Mouse (Mus musculus): Measurements from ENCODE around the gene Tacc2. TPM values are rescaled to one million over a fixed set of nuclear protein-coding genes. Genes with fewer than 3 reads are reported as not detected.
"Not testable (repeated sequence)": the region's sequence is repeated elsewhere in the genome, so short reads cannot be mapped to it uniquely, and the experiment has no call there.

Tacc2 gene
- polyA plus RNA-seq, 1 experiment from 2014 or later, result 15.6 TPM

DNA sequence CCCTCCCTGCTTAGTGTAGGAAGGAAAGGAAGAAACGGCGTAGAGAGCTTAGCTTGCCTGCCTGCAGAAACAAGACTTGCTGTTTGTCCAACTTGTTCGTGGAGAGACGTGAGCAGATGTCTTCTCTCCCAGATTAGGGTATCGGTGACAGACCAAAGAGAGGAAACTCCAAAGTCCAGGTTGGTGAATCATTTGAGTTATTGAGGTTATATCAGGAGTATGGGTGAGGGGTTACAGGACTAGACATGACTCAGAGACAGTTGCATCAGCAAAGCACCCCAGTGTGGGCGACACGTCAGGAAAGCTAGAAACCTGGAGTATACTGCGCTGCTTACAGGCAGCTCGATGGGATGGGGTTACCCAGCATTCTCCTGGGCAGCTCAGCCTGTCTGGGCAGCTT lies 88.1 kb downstream of the Tacc2 start:
- H3K27ac ChIP-seq (replicated peaks), result no peak overlapping the region
- TF ChIP-seq CTCF (IDR thresholded peaks at IDR 0.05; ENCODE audit: low read depth) (no peak), EP300 (optimal IDR thresholded peaks at IDR 0.05) (no peak)
- no peaks in the 10 kb centered on the region for H3K27me3 ChIP-seq (ENCODE audit: control insufficient read depth, insufficient read depth, low read length)
- no peak overlapping the region for H3K4me3 ChIP-seq (ENCODE audit: low read depth, low read length)
- no peak overlapping the region for H3K4me2 ChIP-seq (replicated peaks; ENCODE audit: low read depth)
- DNase-seq (ENCODE audit: low spot score), result no peak
- no peaks in the 10 kb centered on the region for H3K9me3 ChIP-seq (ENCODE audit: control insufficient read depth, low read length)
- H3K4me1 ChIP-seq (replicated peaks; ENCODE audit: control insufficient read depth, insufficient read depth), result no peaks in the 10 kb centered on the region
- ATAC-seq (ENCODE audit: low FRiP score, low TSS enrichment), result no peak
- 92% methylated on average over 9 of the region's 9 CpGs for WGBS
- no peaks in the 10 kb centered on the region for H3K36me3 ChIP-seq (ENCODE audit: control insufficient read depth, insufficient read depth, low read length)
- H3K9ac ChIP-seq (ENCODE audit: low read length), result no peak overlapping the region

DNA sequence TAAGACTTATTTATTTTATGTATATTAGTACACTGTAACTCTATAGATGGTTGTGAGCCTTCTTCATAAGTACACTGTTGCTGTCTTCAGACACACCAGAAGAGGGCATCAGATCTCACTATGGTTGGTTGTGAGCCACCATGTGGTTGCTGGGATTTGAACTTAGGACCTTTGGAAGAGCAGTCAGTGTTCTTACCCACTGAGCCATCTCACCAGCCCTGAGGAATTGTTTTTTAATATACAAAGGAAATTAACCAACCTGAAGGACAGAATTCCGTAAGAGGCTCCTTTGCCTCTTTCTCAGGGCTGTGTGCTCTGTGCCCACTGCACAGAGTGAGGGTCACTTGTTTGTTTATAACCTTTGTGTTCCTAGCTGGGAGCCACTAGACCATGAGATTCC lies 90.8 kb downstream of the Tacc2 start:
- not testable (repeated sequence) for H3K27me3 ChIP-seq (ENCODE audit: control insufficient read depth, insufficient read depth, low read length); H3K9me3 ChIP-seq (ENCODE audit: control insufficient read depth, low read length); H3K4me3 ChIP-seq (ENCODE audit: low read depth, low read length); H3K36me3 ChIP-seq (ENCODE audit: control insufficient read depth, insufficient read depth, low read length); H3K9ac ChIP-seq (ENCODE audit: low read length); H3K27ac ChIP-seq (replicated peaks); ATAC-seq (ENCODE audit: low FRiP score, low TSS enrichment); H3K4me2 ChIP-seq (replicated peaks; ENCODE audit: low read depth); DNase-seq (ENCODE audit: low spot score)
- H3K4me1 ChIP-seq (replicated peaks; ENCODE audit: control insufficient read depth, insufficient read depth), result peaks cover 11% of the 10 kb centered on the region; the same call in 1 of the 2 replicates
- 92% methylated on average over 1 of the region's 1 CpGs for WGBS

- no peak for DNase-seq (ENCODE audit: low spot score)
- no peak for ATAC-seq (ENCODE audit: low FRiP score, low TSS enrichment)
- peaks cover 11% of the 10 kb centered on the region for H3K4me1 ChIP-seq (replicated peaks; ENCODE audit: control insufficient read depth, insufficient read depth)
- H3K4me3 ChIP-seq (ENCODE audit: low read depth, low read length), result no peak overlapping the region
- TF ChIP-seq CTCF (IDR thresholded peaks at IDR 0.05; ENCODE audit: low read depth) (no peak), EP300 (optimal IDR thresholded peaks at IDR 0.05) (no peak)
- no peak overlapping the region for H3K9ac ChIP-seq (ENCODE audit: low read length)
- H3K36me3 ChIP-seq (ENCODE audit: control insufficient read depth, insufficient read depth, low read length), result no peaks in the 10 kb centered on the region
- no peaks in the 10 kb centered on the region for H3K9me3 ChIP-seq (ENCODE audit: control insufficient read depth, low read length)
- peak overlapping the region; percentile 59 for H3K27ac ChIP-seq (replicated peaks)
- 36% methylated on average over 7 of the region's 7 CpGs for WGBS
- no peaks in the 10 kb centered on the region for H3K27me3 ChIP-seq (ENCODE audit: control insufficient read depth, insufficient read depth, low read length)
- H3K4me2 ChIP-seq (replicated peaks; ENCODE audit: low read depth), result no peak overlapping the region
These were observed 91.6 kb downstream of the Tacc2 start for GRCm38 (mm10) chr7:130668729-130669281.

DNA sequence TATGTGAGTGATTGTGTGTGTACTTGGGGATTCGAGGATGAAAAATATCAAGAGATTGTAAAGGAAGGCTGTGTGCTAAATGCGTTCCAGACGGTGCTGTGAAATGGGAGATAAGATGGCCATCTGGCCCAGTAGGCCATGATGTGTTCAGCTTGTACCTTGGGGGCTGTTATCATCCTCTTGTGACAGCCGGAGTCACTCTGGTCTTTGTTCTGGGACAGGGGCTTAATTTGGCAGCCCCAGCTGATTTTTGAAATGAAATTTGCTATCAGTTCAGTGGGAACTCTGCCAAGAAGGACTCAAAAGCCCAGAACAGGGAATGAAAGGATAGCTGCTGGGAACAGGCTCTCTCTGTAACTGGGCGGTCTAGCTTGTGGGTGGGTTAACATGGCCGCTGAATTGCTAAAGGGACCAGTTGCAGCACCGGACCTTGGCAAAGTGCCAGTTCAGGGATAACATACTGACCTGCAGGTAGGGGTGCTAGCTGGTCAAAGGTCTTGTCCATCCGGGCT lies 92.2 kb downstream of the Tacc2 start:
- no peak for ATAC-seq (ENCODE audit: low FRiP score, low TSS enrichment)
- TF ChIP-seq CTCF (IDR thresholded peaks at IDR 0.05; ENCODE audit: low read depth) (no peak), EP300 (optimal IDR thresholded peaks at IDR 0.05) (no peak)
- Histone ChIP-seq H3K9ac (ENCODE audit: low read length) (no peak overlapping the region), H3K27ac (replicated peaks) (peak overlapping the region; percentile 73; the same call in 1 of the 2 replicates), H3K9me3 (ENCODE audit: control insufficient read depth, low read length) (no peaks in the 10 kb centered on the region), H3K4me1 (replicated peaks; ENCODE audit: control insufficient read depth, insufficient read depth) (peaks cover 11% of the 10 kb centered on the region), H3K36me3 (ENCODE audit: control insufficient read depth, insufficient read depth, low read length) (no peaks in the 10 kb centered on the region), H3K27me3 (ENCODE audit: control insufficient read depth, insufficient read depth, low read length) (no peaks in the 10 kb centered on the region), H3K4me3 (ENCODE audit: low read depth, low read length) (no peak overlapping the region), H3K4me2 (replicated peaks; ENCODE audit: low read depth) (no peak overlapping the region)
- peak; percentile 33 for DNase-seq (ENCODE audit: low spot score)
- 39% methylated on average over 8 of the region's 8 CpGs for WGBS

GRCm38 (mm10) chr7:130670358-130670757 lies 93.1 kb downstream of the Tacc2 start:
- ATAC-seq (ENCODE audit: low FRiP score, low TSS enrichment), result no peak; the same call in 1 of the 2 replicates
- no peaks in the 10 kb centered on the region for H3K27me3 ChIP-seq (ENCODE audit: control insufficient read depth, insufficient read depth, low read length)
- no peak overlapping the region for H3K4me3 ChIP-seq (ENCODE audit: low read depth, low read length)
- TF ChIP-seq CTCF (IDR thresholded peaks at IDR 0.05; ENCODE audit: low read depth) (no peak), EP300 (optimal IDR thresholded peaks at IDR 0.05) (no peak)
- H3K4me2 ChIP-seq (replicated peaks; ENCODE audit: low read depth), result no peak overlapping the region
- WGBS, result 55% methylated on average over 4 of the region's 4 CpGs
- no peaks in the 10 kb centered on the region for H3K9me3 ChIP-seq (ENCODE audit: control insufficient read depth, low read length)
- peak overlapping the region; percentile 86 for H3K27ac ChIP-seq (replicated peaks)
- H3K36me3 ChIP-seq (ENCODE audit: control insufficient read depth, insufficient read depth, low read length), result no peaks in the 10 kb centered on the region
- H3K4me1 ChIP-seq (replicated peaks; ENCODE audit: control insufficient read depth, insufficient read depth), result peaks cover 11% of the 10 kb centered on the region
- H3K9ac ChIP-seq (ENCODE audit: low read length), result no peak overlapping the region
- no peak for DNase-seq (ENCODE audit: low spot score)

DNA sequence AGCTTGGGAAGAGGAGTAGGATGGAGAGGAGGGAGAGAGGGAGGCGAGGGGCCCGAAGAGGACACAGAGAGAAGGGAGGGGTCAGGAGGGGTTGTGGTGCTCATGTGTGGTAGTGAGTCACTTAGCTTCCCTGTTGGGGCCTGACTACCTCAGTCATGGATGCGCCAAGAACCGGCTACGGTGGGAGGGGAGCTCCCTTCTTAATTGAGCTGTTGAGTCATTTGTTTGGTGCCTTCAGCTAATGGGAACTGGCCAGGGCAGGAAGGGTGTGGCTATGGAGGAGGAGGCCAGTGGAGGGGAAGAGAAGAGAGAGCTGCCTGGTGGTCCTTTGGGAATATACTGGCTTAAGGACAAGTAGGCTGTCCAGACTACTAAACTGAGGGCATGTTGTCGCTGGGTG lies 94.1 kb downstream of the Tacc2 start:
- Histone ChIP-seq H3K4me2 (replicated peaks; ENCODE audit: low read depth) (no peak overlapping the region), H3K27me3 (ENCODE audit: control insufficient read depth, insufficient read depth, low read length) (no peaks in the 10 kb centered on the region), H3K4me3 (ENCODE audit: low read depth, low read length) (no peak overlapping the region), H3K36me3 (ENCODE audit: control insufficient read depth, insufficient read depth, low read length) (no peaks in the 10 kb centered on the region), H3K4me1 (replicated peaks; ENCODE audit: control insufficient read depth, insufficient read depth) (peaks cover 11% of the 10 kb centered on the region), H3K27ac (replicated peaks) (peak overlapping the region; percentile 86), H3K9me3 (ENCODE audit: control insufficient read depth, low read length) (no peaks in the 10 kb centered on the region), H3K9ac (ENCODE audit: low read length) (no peak overlapping the region)
- ATAC-seq (ENCODE audit: low FRiP score, low TSS enrichment), result peak; percentile 84
- TF ChIP-seq CTCF (IDR thresholded peaks at IDR 0.05; ENCODE audit: low read depth) (no peak), EP300 (optimal IDR thresholded peaks at IDR 0.05) (no peak)
- peak; percentile 59 for DNase-seq (ENCODE audit: low spot score)
- 35% methylated on average over 6 of the region's 6 CpGs for WGBS

Data from stomach, postnatal 0 days (tissue).